Mouse (Mus musculus): ENCODE measurements around the gene Mterf1a.
"Not testable (repeated sequence)": the region's sequence is repeated elsewhere in the genome, so short reads cannot be mapped to it uniquely, and the experiment has no call there.

Gene Mterf1a

DNA sequence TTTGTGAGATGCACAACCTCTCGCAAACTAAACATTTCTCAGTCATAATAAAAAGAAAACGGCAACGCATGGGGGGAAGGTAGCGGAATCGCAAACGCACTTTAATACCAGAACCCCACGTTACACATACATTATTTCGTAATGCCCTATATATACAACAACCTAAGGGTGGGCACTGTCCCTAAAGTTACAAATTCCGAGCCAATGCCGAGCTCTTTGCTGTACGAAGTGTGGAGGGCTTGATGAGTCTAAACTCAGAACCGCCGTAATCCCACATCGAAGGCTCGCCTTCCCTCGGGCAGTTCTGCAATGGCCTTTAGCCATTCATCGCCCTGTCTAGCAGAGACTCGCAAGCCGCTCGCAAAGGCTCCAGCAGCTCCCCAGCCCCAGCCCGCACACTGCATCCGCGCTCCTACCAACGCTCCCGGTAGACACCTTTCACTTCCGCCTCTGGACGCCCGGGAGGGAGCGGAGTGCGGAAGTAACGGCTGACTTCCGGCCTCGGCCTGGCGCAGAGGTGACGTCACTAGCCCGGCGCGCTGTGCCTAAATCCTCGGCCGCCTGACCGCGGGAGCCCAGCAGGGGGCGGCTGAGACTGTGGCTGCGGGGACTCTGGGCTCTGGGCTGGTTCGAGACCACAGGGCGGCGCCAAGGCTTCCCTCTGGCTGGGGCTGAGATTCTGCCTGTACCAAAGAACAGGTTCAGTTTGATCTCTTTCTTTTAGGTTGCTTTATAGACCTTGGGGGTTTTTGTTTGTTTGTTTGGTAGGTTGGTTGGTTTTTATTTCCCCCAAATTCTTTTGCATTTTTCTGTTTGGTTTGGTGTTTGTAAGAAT is at the start of gene Mterf1a:
Mterf1a (minus strand) TSS at position 475 of the 835 bp plus-strand sequence.
- DNase-seq, result peak; percentile 65 to 66

DNA sequence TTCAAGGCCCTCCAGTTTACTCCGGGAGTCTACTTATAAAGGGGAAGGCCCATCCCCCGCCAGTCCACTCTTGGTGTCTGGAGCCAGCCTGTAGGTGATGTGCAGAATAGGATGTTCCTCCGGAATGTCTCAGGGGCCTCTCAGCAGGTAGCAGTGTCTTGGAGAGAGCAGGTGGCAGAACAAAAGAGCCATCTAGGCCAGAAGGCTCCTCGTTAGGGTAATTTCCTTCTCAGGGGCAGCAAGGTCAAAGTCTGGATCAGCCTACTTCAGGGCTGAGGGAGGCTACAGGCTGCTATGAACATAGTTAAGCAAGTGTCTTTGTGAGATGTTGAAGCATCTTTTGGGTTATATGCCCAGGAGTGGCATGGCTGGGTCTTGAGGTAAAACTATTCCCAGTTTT is 49.4 kb upstream of the Mterf1a start:
- not testable (repeated sequence) for DNase-seq

GRCm38 (mm10) chr5:3941240-3941639 is 47.5 kb upstream of the Mterf1a start:
- no peak for DNase-seq

DNA sequence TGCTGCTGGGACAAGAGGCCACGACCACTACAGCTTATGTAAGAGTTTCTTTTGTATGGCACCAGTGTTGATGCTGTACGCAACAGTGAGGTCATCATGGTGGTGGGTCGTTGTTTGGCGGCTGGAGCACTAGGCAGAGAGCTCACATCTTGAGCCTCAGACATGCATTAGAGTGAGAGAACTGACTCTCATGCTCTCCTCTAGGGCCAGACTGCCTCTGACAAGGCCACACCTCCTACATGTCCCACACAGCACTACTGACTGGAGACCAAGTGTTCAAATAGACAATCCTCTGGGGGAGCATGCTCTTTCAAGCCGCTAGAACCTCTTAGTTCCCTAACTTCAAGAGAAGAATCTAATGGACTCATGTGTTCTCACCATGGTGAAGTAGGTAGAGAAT is 45.6 kb upstream of the Mterf1a start:
- DNase-seq, result no peak

DNA sequence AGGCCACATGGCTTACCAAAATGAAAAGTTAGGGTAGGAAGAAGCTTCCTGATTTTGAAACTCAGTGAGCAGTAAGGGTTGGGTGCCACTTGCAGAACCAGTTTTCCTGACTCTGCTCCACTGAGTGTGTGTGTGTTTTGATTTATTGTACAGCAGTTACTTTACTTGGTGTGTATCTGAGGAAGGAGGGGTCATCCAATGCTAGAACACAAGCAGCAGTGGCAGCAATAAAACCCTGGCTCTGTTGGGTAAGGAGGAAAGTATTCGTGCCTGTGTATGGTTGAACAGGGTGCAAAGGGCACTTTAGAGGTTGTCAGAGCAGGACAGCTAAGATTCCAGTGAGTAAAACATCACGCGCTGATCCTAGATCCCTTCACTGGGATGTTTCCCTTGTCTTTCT is 45.2 kb upstream of the Mterf1a start:
- DNase-seq, result no peak

DNA sequence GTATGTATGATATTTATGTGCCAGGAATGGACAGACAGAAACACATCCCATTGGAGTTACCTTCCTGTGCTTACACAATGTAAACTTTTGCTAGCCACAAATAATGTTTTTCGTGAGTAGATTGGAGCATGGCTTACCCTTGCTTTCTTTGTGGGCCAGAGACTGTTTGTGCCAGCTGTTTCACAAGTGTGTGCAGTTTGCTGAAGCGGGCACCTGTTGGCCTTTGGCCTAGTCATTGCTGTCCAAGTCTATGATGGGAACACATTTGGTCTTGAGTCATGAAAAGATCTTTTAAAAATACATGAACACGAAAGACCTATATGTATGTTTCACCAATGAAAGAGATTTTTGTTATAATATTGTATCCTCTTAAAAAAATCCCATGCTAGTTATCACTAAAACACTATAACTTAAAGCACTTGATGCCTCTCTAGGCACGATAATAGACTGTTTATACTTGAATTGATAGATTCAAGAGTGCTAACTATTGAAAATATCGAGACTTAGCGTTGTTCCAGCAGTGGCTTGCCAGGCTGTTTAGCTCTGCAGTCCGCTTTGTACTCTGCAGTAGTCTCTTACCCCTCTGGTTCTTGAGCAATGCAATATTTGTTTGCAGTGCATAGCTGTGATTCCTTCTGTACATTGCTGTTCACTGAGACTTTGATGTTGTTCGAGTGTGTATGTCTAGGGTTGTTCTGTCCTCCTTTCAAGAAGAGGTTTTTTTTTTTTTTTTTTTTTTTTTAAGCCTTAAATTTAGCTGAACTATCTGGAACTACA is 42.2 kb upstream of the Mterf1a start:
- no peak for DNase-seq

- no peak for DNase-seq
Measured at GRCm38 (mm10) chr5:3935266-3935665, 41.5 kb upstream of the Mterf1a start.

GRCm38 (mm10) chr5:3933551-3933950 is 39.8 kb upstream of the Mterf1a start:
- DNase-seq, result no peak

DNA sequence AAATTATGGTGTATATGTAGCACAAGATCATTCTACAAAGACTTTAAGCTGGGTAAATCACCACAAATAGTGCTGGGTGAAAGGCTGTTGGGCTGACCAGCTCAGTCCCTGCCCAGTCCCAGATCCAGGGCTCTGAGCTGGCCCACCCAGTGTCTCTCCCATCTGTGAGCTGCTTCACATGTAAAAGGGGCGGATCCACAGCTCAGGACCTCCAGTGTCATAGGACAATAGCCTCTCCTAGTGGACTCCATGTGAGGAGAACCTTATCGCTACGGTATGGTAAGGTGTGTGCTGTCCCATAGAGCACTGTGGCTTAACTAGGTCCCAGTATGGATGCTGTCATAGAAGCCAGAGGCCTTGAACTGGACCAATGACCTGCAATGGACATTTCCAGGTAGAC is 37.9 kb upstream of the Mterf1a start:
- no peak for DNase-seq

DNA sequence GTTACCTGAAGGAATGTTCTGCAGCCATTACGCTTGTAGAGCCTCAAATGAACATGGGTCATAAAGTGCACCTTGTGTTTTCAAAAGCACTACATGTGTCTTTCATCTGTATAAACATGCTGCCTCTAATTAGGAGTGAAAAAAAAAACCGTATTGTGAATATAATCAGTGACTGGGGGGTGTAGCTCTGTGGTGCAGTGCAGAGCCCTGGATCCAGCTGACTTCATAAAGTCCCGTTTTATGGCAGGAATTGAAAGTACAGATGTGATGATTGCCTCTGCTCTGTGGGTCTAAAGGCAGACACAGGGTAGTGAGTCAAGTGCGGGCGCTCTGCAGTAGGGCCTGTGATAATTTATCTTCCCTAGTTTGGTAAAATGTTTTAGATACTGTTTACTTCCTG is 37.0 kb upstream of the Mterf1a start:
- no peak for DNase-seq

DNA sequence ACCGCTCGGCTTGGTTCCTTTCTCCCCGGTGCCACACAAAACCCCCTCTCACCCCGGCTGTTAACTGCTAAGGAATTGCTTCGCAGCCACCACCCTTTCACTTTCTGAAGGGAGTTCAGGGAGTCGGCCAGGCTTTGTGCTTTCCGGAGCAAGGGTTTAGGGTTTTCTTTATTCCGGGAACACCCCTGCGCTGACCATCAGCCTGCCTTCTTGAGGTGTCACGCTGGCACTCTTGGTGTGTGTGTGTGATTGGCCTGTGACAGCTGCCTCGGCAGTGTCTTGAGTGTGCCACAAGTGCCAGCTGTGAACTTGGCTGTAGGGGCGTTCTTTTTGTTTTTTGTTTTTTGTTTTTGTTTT is 34.9 kb upstream of the Mterf1a start:
- peak; percentile 46 to 50 for DNase-seq

DNA sequence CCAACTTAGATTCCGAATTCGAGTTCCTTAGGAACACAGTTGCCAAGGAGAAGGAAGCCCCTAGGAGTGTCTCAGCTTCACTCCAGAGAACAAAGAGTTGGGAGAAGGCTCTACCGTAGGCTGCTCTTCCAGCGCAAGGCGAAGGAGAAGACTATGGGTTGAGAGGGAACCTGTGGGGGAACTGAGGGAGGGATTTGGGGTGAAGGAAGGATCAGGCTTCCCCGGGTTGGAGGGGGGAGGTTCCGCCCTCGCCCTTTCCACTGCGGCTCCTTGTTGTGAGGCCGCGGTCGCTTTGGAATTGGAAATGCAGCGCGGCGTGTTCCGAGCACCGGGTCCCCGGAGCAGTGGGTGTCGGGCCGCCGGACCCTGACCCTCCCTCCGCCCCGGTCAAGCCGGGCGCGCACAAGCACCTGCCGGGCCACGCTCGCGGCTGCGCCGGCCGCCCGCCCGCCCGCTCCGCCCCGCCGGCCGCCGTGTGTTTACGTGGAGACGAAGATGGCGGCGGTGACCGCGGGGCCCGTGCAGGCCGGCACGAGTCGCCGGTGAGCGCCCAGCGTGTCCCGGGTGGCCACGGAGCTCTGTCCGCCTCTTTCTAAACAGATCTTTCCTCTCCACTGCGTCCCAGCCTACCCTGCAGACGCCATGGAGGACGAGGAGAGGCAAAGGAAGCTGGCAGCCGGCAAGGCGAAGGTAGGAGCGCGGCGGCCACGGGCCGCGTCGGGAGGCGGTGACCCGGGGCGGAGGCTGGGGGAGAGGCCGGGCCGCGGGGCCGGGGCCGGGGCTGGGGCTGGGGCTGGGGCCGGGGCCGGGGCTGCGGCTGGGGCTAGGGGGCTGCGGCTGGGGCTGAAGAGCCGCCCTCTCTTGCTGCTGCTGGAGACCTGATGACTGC is 34.3 kb upstream of the Mterf1a start, which contains the start of gene Akap9:
Akap9 (plus strand) TSS at position 254 of the 889 bp plus-strand sequence.
- peak; percentile 64 to 71 for DNase-seq

DNA sequence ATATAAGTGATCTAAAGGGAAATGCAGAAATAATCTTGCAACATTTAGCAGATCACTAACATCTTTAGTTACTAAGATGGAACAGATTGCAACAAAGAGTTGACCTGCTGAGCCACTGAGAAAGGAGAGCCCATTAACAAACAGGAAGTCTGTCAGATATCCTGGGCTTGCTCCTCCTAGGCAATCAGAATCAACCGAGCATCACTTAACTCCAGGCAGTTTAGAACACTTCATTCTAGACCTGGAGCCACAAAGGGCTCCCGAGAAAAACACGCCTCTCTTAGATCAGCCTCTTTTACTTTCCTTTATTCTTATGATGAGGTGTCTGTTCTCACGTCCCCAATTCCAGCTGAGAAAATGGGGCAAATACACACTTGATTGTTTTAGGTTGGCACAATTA is 32.9 kb upstream of the Mterf1a start:
- DNase-seq, result no peak

DNA sequence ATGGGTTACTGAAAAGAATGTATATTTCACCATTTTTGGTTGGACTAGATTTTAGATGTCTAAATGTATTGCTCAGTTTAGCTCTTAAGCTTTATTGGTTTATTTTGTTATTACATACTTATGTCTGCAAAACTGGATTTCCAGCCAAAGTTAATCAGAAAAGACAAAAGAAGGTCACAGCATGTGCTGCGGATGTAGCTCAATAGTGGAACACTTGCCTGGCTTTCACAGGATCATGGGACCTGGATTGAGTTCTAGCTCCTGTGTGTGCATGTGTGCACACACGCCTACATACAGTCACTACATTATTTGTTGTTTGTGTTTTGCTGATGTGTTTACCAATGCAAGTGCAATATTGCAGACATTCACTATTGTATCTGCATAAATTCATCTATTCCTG is 28.6 kb upstream of the Mterf1a start:
- DNase-seq, result no peak

DNA sequence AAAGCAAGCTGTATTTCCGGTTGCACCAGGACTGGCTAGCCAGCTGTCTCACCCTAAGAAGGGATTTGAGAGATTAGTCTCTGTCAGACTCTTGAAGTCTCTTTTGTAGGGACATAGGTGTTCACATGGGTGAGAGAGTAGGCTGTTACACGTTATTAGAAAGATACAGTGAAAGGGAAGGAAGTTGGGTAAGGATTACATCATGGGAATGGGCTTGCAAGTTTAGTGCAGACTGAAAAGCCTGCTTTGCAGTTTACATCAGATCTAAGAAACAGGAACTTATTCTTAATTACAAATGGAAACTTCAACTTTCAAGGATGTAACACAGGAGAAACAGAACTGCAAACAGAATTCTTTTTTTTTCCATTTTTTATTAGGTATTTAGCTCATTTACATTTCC is 11.7 kb upstream of the Mterf1a start:
- no peak for DNase-seq

DNA sequence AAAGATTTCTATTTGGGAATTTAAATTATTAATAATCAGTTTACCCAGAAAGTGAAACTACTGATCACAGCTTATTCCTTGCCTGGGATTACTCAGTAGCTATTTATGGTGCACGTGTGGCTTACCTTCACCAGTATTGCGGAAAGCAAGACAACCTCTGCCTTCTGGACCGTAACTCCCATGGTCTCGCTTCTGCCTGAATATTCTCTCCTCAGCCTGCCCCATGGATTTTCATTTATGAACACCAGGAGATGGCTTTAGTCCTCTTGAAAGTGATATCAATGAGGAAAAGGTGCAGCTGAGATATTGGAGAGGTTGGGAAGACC is 524 bp upstream of the Mterf1a start:
- DNase-seq, result not testable (repeated sequence)

GRCm38 (mm10) chr5:3889201-3889600 is 4.5 kb downstream of the Mterf1a start:
- no peak for DNase-seq

GRCm38 (mm10) chr5:3886862-3887261 is 6.9 kb downstream of the Mterf1a start:
- DNase-seq, result not testable (repeated sequence)

DNA sequence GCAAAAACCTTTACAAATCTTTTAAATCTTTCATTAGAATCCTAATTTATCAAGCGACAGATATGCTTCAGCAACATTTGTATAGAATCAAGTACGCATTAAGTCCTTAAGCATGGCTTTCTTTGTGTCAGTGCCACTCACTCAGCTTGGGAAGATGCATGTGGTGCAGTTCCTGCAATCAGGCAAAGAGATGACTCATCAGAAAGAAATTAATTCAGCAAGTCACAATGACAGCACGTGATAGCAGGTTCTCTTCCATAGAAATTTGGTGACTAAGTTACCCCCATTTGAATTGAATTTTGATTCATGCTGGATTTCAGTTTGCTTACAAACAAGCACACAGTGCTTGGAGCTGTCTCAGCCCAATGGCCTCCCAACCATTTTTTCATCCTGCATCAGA is 20.2 kb downstream of the Mterf1a start:
- DNase-seq, result no peak

DNA sequence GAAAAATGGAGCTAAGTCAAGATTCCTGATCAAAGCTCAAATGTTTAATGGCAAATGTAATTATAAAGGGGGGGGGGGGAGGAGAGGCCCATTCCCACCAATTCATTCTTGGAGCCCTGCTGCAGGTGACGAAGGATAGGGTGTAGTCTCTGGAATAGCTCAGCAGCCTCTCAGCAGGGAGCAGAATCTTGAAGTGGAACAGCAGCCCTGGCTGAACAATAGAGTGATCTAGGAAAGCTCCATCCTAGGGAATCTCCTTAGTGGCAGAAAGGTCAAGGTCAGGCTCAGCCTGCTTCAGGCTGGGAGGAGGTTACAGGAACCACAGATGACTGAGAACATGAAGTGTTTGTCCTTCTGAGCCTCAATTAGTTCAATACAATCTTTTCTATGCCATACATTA is 21.4 kb downstream of the Mterf1a start:
- DNase-seq, result no peak

DNA sequence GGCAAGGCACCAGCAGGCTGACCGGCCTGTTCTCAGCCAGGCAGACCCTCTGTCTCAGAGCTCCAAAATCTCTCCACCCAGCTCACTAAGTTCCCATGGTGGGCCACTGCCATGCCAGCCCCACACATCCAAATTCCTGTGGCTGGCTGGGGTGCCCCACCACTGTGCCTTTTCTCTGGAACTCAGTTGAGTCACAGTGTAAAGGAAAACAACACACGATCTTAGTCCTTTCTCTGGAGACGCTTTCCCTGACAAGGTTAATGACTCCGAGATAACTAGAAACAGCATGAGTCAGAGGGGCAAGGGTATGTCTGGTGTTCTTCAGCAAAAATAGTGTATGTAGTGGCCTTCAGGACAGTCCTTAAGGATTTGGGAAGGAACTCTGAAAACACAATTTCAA is 23.6 kb downstream of the Mterf1a start:
- no peak for DNase-seq

- no peak for DNase-seq
Measured at GRCm38 (mm10) chr5:3845026-3845425, 48.7 kb downstream of the Mterf1a start, which contains the start of gene Lrrd1. Gene Lrrd1, plus strand, starts transcription at chr5:3845173.

Data from B cell, adult 2 months (primary cell).